ENCODE assay signal across 8 mouse cellular contexts in genomic region chr14:25736589-25736988, GRCm38 (mm10). TPM values are rescaled to one million over a fixed set of nuclear protein-coding genes. Genes with fewer than 3 reads are reported as not detected.
DNase-seq lines count a peak whose midpoint lies in the region; ATAC-seq and TF ChIP-seq lines count a peak whose summit lies in the region.

No protein-coding gene starts in this region.

- H3K9ac ChIP-seq in intestine, embryonic 15.5 days = no peak overlapping the region

- H3K27ac ChIP-seq in intestine, embryonic 15.5 days = peak overlapping the region; percentile 83
- peak overlapping the region; percentile 69 for H3K27ac ChIP-seq in left cerebral cortex, adult 2 months

- H3K4me3 ChIP-seq in intestine, embryonic 15.5 days (replicated peaks) = no peak overlapping the region
- no peak overlapping the region for H3K4me3 ChIP-seq in left cerebral cortex, adult 2 months

- H3K27me3 ChIP-seq in intestine, embryonic 15.5 days (replicated peaks) = no peaks in the 10 kb centered on the region

- H3K9me3 ChIP-seq in intestine, embryonic 15.5 days = no peaks in the 10 kb centered on the region

- H3K4me1 ChIP-seq in intestine, embryonic 15.5 days (replicated peaks) = peaks cover 51% of the 10 kb centered on the region

- intact Hi-C loops in left cerebral cortex, adult 2 months (cut with DNase I) = no loop called here

- H3K36me3 ChIP-seq in intestine, embryonic 15.5 days = peaks cover 5% of the 10 kb centered on the region; the same call in 1 of the 2 replicates

- ATAC-seq in intestine, embryonic 15.5 days = peak; percentile 68
- peak; percentile 67 for ATAC-seq in megakaryocyte, adult 5-6 weeks (ENCODE audit: poor library complexity, severe bottlenecking)
- ATAC-seq in CD4-positive, CD25-positive, alpha-beta regulatory T cell, adult 4 months = no peak

- DNase-seq in Muller cell, postnatal 12 days (ENCODE audit: inconsistent ontology term) = peak; percentile 86
- peak; percentile 22 to 32 for DNase-seq in cerebellum, adult 18-20 months
- DNase-seq in gastrocnemius, postnatal 25 days = peak; percentile 90
- peak; percentile 62 to 75 for DNase-seq in left cerebral cortex, adult 2 months (ENCODE audit: extremely low spot score in 1 of 2, low spot score in 2 of 2)
- DNase-seq in urinary bladder, postnatal 36 days (ENCODE audit: low spot score in 2 of 2) = peak; percentile 52 to 80

- TF ChIP-seq CTCF in left cerebral cortex, adult 2 months (IDR thresholded peaks at IDR 0.05) = no peak

- 36% methylated on average over 6 of the region's 6 CpGs for WGBS in intestine, embryonic 15.5 days

- H3K4me2 ChIP-seq in intestine, embryonic 15.5 days (replicated peaks) = no peak overlapping the region; the same call in 1 of the 2 replicates

RNA-seq across cellular contexts. Expression of gene Zcchc24, which starts 32.2 kb away (rescaled TPM):
- 10 to 100 TPM; 41.5 to 45.0 TPM for total RNA-seq in gastrocnemius, postnatal 25 days (2021)
- 20.6 and 21.0 TPM in 2 replicates for polyA plus RNA-seq in intestine, embryonic 15.5 days (2015; fragmentation: Nextera tagmentation; extraction: Ambion mirVana)
- 10 to 100 TPM; 47.0 TPM for total RNA-seq in left cerebral cortex, adult 2 months (2021)
- total RNA-seq in megakaryocyte, adult 5-6 weeks (2015) = 33.6 and 37.0 TPM in 2 replicates
- total RNA-seq in megakaryocyte, adult 5-6 weeks (2017) = 23.2 and 24.1 TPM in 2 replicates
- 1 to 10 TPM in 1 of 2 experiments, under 1 TPM in 1; 0.84 to 1.3 TPM for polyA plus RNA-seq in CD4-positive, CD25-positive, alpha-beta regulatory T cell, adult 4 months (2017; shearing (Covaris generic))

RNA-seq across cellular contexts. Expression of gene Ppif, which starts 42.6 kb away (rescaled TPM):
- total RNA-seq in gastrocnemius, postnatal 25 days (2021) = 10 to 100 TPM; 39.9 to 51.1 TPM
- 89.9 and 90.5 TPM in 2 replicates for polyA plus RNA-seq in intestine, embryonic 15.5 days (2015; fragmentation: Nextera tagmentation; extraction: Ambion mirVana)
- 10 to 100 TPM; 24.0 to 24.3 TPM for total RNA-seq in left cerebral cortex, adult 2 months (2021)
- 27.5 and 30.6 TPM in 2 replicates for total RNA-seq in megakaryocyte, adult 5-6 weeks (2015)
- total RNA-seq in megakaryocyte, adult 5-6 weeks (2017) = 6.1 and 9.3 TPM in 2 replicates
- 10 to 100 TPM; 22.0 to 27.0 TPM for polyA plus RNA-seq in CD4-positive, CD25-positive, alpha-beta regulatory T cell, adult 4 months (2017; shearing (Covaris generic))

Comparison
In these comparisons a context has a peak if more than half of its experiments do, and no peak if none do; other contexts are left out.
1. DNase-seq: peak in every context shown above with its lines; median percentile 90 in gastrocnemius, postnatal 25 days; 86 in Muller cell, postnatal 12 days; 68 in left cerebral cortex, adult 2 months; 66 in urinary bladder, postnatal 36 days; 27 in cerebellum, adult 18-20 months.